Mouse (Mus musculus) forebrain, postnatal 0 days (tissue): ENCODE data around the gene Galntl6. TPM values are rescaled to one million over a fixed set of nuclear protein-coding genes. Genes with fewer than 3 reads are reported as not detected.

Experiments
- ATAC-seq: fragments of 200-750 bp; cut with Nextera tagmentation; 2 replicates; pipeline ENCODE4 v1.8.0; 2017; ENCODE audit warnings: mild to moderate bottlenecking, moderate library complexity
- DNase-seq: peaks from one replicate; pipeline ENCODE4 v3.0.0-alpha.2; 2015
- H3K27ac ChIP-seq: fragments of 300-500 bp; sonication (generic); 2 replicates; pipeline ENCODE4 v1.5.1; 2014; ENCODE audit warnings: low read depth, mild to moderate bottlenecking, antibody characterized with exemption, low read length, moderate library complexity, mixed read lengths
- H3K27me3 ChIP-seq: fragments of 300-500 bp; sonication (generic); 2 replicates; pipeline ENCODE4 v1.6.1; 2014; ENCODE audit warnings: mild to moderate bottlenecking, low read length, mixed read lengths; ENCODE audit not compliant: insufficient read depth
- H3K36me3 ChIP-seq: fragments of 300-500 bp; sonication (generic); 2 replicates; pipeline ENCODE4 v1.6.1; 2014; ENCODE audit warnings: mild to moderate bottlenecking, moderate library complexity; ENCODE audit not compliant: insufficient read depth
- H3K4me1 ChIP-seq: fragments of 300-500 bp; sonication (generic); 2 replicates; pipeline ENCODE4 v1.6.1; 2014; ENCODE audit warnings: antibody characterized with exemption; ENCODE audit not compliant: insufficient read depth
- H3K4me2 ChIP-seq: fragments of 300-500 bp; sonication (generic); 2 replicates; pipeline ENCODE4 v1.6.1; 2014; ENCODE audit warnings: low read depth, mild to moderate bottlenecking, moderate library complexity
- H3K4me3 ChIP-seq: fragments of 300-500 bp; sonication (generic); 2 replicates; pipeline ENCODE4 v1.5.1; 2014; ENCODE audit warnings: low read depth, low read length, mixed read lengths
- H3K9ac ChIP-seq: fragments of 300-500 bp; sonication (generic); 2 replicates; pipeline ENCODE4 v1.6.1; 2014; ENCODE audit warnings: mild to moderate bottlenecking
- H3K9me3 ChIP-seq: fragments of 300-500 bp; sonication (generic); 2 replicates; pipeline ENCODE4 v1.6.1; 2016; ENCODE audit warnings: low read length
- CTCF ChIP-seq: sonication (generic); IDR thresholded peaks from 2 replicates; pipeline ENCODE4 v1.5.1; 2016; ENCODE audit warnings: antibody characterized with exemption, control low read depth, low read depth
- WGBS: fragments of 180-500 bp; shearing (Covaris S2); extraction: QIAGEN DNeasy Blood & Tissue Kit; methylation state at CpG from one replicate; pipeline ENCODE4 v1.1.7; 2014; 5-methylcytosine and 5-hydroxymethylcytosine counted together
- polyA plus RNA-seq: library from polyadenylated mRNA; unstranded; fragments of >200 nt; fragmentation: Nextera tagmentation; extraction: Ambion mirVana; gene quantifications from 2 replicates; pipeline ENCODE4 v1.2.1, GENCODE M21; 2015
- total RNA-seq: library from RNA; depleted of rRNA; stranded (reverse); fragments of >200 nt; gene quantifications from 2 replicates; pipeline ENCODE4 v1.2.3, GENCODE M21; 2014

Gene Galntl6
- total and polyA plus RNA-seq, 2 experiments from 2014 or later: 15.0 to 27.8 TPM

DNA sequence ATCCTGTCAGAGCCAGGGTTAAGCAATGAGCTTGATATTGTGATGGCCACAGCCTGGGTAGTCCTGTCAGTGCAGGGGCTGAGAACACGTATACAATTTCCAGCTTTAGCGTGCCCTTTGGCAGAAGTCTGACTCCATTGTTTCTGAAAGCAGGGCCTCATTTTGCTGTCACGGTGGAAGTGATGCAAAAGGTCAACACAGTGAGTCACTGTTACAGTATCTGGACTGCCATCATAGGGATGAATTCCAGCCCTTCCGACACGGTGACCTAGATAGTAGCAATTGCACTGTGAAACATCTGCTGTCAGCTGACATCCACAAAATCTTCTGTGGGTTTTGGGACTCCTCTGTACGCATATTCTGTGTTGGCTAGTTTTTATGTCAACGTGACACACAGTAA is 956.9 kb downstream of the Galntl6 start:
- Histone ChIP-seq H3K27ac (no peak overlapping the region), H3K4me2 (no peak overlapping the region), H3K4me3 (no peak overlapping the region), H3K27me3 (no peaks in the 10 kb centered on the region), H3K36me3 (no peaks in the 10 kb centered on the region), H3K4me1 (no peaks in the 10 kb centered on the region), H3K9ac (no peak overlapping the region), H3K9me3 (no peaks in the 10 kb centered on the region)
- no peak for ATAC-seq
- TF ChIP-seq CTCF: no peak
- WGBS: 90% methylated on average over 7 of the region's 7 CpGs
- DNase-seq: no peak

DNA sequence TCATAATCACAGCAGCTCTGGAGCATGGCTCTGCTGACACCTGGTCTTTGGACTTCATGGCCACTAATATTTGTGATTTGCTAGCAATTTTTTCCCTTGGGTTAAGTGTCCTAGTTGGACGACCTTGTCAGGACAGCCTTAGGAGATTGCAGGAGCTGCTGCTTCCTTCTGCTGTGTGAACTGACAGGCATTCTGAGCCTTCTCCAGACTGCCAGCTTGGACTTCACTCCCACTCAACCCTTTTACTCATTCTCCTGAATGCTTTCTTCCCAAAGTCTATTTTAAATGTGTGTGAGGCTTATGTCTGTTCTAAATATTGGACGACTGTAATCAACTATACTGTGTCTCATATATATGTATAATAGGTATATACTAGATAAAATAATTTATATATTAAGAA is 971.3 kb downstream of the Galntl6 start:
- WGBS: 77% methylated on average over 2 of the region's 2 CpGs
- ATAC-seq: no peak

GRCm38 (mm10) chr8:57939856-57940420 is 972.5 kb downstream of the Galntl6 start:
- ATAC-seq (no peak), DNase-seq (no peak)
- Histone ChIP-seq H3K4me1 (no peaks in the 10 kb centered on the region), H3K4me3 (no peak overlapping the region), H3K9me3 (no peaks in the 10 kb centered on the region), H3K27ac (no peak overlapping the region), H3K27me3 (no peaks in the 10 kb centered on the region), H3K9ac (no peak overlapping the region), H3K4me2 (peak overlapping the region; percentile 27), H3K36me3 (no peaks in the 10 kb centered on the region)
- TF ChIP-seq CTCF: no peak
- 67% methylated on average over 5 of the region's 5 CpGs for WGBS

More for the DNA sequence above, 971.3 kb downstream of the Galntl6 start:
- no peak for TF ChIP-seq CTCF
- no peaks in the 10 kb centered on the region for H3K27me3 ChIP-seq
- H3K4me2 ChIP-seq: no peak overlapping the region
- no peak overlapping the region for H3K9ac ChIP-seq
- no peak overlapping the region for H3K27ac ChIP-seq
- H3K9me3 ChIP-seq: no peaks in the 10 kb centered on the region
- H3K36me3 ChIP-seq: no peaks in the 10 kb centered on the region
- H3K4me1 ChIP-seq: no peaks in the 10 kb centered on the region
- H3K4me3 ChIP-seq: no peak overlapping the region
- no peak for DNase-seq

DNA sequence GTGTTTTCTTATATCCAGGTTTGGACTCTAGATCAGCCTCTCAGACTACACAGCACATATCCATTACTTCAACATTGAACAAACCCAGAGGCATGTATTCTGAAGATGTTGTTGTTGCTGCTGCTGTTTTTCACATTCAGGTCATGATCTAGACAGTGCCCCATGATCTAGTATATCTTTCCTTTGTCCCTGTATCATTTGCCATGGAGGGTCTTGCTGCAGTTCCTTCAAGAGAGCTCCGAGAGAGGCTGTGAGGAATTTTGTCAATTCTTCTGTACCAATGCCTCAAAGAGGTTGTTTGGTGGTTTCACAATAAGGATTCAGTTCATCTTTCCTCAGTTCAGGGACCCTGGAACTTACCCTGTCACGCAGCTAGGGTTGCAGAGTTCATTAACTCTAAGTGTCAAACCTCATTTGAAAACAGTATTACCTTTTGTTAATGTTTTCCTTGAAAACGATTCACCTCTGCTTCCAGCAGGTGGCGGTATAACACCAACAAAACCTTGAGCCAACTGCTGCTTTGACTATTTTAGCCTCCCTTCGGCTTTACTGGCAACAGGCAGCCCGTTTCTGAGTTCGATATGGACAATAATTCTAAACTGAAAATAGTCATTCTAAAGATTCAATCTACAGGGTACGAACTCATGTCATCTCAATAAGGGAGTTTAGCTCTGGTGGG is 973.1 kb downstream of the Galntl6 start:
- Histone ChIP-seq H3K27ac (no peak overlapping the region), H3K36me3 (no peaks in the 10 kb centered on the region), H3K4me1 (no peaks in the 10 kb centered on the region), H3K4me3 (no peak overlapping the region), H3K9me3 (no peaks in the 10 kb centered on the region), H3K4me2 (peak overlapping the region; percentile 27), H3K9ac (no peak overlapping the region), H3K27me3 (no peaks in the 10 kb centered on the region)
- DNase-seq: peak; percentile 87
- 14% methylated on average over 8 of the region's 8 CpGs for WGBS
- ATAC-seq: peak; percentile 65
- TF ChIP-seq CTCF: peak; percentile 92

DNA sequence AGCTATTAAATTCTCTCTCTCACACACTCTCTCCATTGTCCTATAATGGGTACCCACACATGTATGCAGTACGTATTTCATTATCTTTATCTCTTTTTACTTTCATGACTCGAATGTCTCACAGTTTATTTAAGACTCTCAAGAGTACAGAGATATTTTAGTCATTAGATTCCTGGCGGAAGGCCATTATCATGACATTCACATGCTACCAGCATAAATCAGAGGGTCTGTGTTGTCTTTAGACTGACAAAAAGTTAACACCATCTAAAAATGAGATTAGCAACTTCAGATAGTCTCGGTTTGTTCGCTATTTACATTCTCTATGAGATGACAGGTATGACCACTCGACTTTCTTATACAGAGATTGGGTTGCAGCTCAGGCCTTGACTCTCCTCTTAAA is 985.4 kb downstream of the Galntl6 start:
- Histone ChIP-seq H3K9ac (no peak overlapping the region), H3K9me3 (no peaks in the 10 kb centered on the region), H3K4me1 (peaks cover 4% of the 10 kb centered on the region; the same call in 1 of the 2 replicates), H3K36me3 (no peaks in the 10 kb centered on the region), H3K4me3 (no peak overlapping the region), H3K27me3 (no peaks in the 10 kb centered on the region), H3K27ac (no peak overlapping the region), H3K4me2 (no peak overlapping the region)
- peak; percentile 27 for DNase-seq
- WGBS: 64% methylated on average over 6 of the region's 6 CpGs
- no peak for TF ChIP-seq CTCF
- ATAC-seq: peak; percentile 66

DNA sequence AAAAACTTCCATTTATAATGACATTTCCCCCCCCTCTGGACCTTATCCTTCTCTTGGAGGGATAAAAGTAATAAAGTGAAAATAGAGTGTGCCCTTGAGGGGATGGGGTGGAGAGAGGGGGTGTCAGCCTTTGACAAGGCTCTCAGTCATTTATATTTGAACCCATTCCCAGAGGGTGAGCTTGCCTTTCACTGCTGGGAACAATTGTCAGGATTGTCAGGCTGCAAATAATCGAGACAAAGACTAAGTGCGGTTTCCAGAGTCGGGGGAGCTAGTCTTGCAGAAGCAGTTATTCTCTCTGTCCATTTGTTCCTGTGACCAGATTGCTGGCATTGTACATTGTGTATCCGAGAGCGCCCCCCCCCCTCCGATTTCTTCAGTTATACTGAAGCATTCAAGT is 988.9 kb downstream of the Galntl6 start:
- ATAC-seq (peak; percentile 21; the same call in 1 of the 2 replicates), DNase-seq (no peak)
- 27% methylated on average over 6 of the region's 6 CpGs for WGBS
- no peak for TF ChIP-seq CTCF
- Histone ChIP-seq H3K27me3 (no peaks in the 10 kb centered on the region), H3K27ac (no peak overlapping the region), H3K4me3 (no peak overlapping the region), H3K36me3 (no peaks in the 10 kb centered on the region), H3K4me1 (peaks cover 4% of the 10 kb centered on the region; the same call in 1 of the 2 replicates), H3K9ac (no peak overlapping the region), H3K9me3 (no peaks in the 10 kb centered on the region), H3K4me2 (no peak overlapping the region)

DNA sequence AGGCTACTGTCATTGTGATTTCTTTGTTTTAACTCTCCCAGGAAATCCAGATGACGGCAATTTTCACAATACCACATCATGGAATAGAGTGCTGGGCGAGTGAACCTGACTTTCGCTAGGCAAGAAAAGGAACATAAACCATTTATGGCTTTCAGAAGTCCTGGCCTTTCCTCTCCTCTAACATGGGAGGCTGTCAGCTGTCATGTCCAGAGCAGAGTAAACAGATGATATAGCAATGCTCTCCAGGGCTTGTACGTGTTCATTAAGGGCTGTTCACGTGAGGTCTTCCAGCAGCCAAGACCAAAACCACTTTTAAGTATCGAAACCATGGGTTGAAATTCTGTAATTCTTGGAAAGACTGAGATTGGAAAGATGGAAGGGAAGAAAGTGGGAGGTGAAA is 989.3 kb downstream of the Galntl6 start:
- ATAC-seq (no peak), DNase-seq (no peak)
- Histone ChIP-seq H3K4me1 (peaks cover 4% of the 10 kb centered on the region; the same call in 1 of the 2 replicates), H3K27me3 (no peaks in the 10 kb centered on the region), H3K9me3 (no peaks in the 10 kb centered on the region), H3K9ac (no peak overlapping the region), H3K4me2 (no peak overlapping the region), H3K27ac (no peak overlapping the region), H3K4me3 (no peak overlapping the region), H3K36me3 (no peaks in the 10 kb centered on the region)
- WGBS: 51% methylated on average over 6 of the region's 6 CpGs
- no peak for TF ChIP-seq CTCF
